Comparison of ENCODE assay signal across 7 mouse cellular contexts in genomic region chr11:50602356-50603081, GRCm38 (mm10). TPM values are rescaled to one million over a fixed set of nuclear protein-coding genes. Genes with fewer than 3 reads are reported as not detected.
DNase-seq lines count a peak whose midpoint lies in the region; ATAC-seq and TF ChIP-seq lines count a peak whose summit lies in the region.

No protein-coding gene starts in this region.

- no peaks in the 10 kb centered on the region for H3K9me3 ChIP-seq in E14TG2a.4 (ENCODE audit: low read length)
- no peaks in the 10 kb centered on the region for H3K9me3 ChIP-seq in forebrain, embryonic 11.5 days (ENCODE audit: control insufficient read depth, low read length)
- no peaks in the 10 kb centered on the region for H3K9me3 ChIP-seq in limb, embryonic 15.5 days
- H3K9me3 ChIP-seq in neural tube, embryonic 11.5 days (ENCODE audit: control insufficient read depth, low read length), result no peaks in the 10 kb centered on the region

- DNase-seq in Muller cell, postnatal 12 days (ENCODE audit: inconsistent ontology term), result peak; percentile 68
- DNase-seq in forebrain, embryonic 11.5 days (ENCODE audit: low spot score), result peak; percentile 75
- peak; percentile 38 for DNase-seq in heart, postnatal 25 days (ENCODE audit: low spot score)
- DNase-seq in neural tube, embryonic 11.5 days (ENCODE audit: low spot score), result peak; percentile 43

- H3K27ac ChIP-seq in forebrain, embryonic 11.5 days (ENCODE audit: low read depth, low read length), result no peak overlapping the region
- H3K27ac ChIP-seq in limb, embryonic 15.5 days, result peak overlapping the region; percentile 75
- H3K27ac ChIP-seq in neural tube, embryonic 11.5 days (ENCODE audit: low read depth, low read length), result no peak overlapping the region

- ATAC-seq in forebrain, embryonic 11.5 days (replicated peaks; ENCODE audit: low FRiP score), result peak; percentile 39; the same call in 1 of the 2 replicates
- ATAC-seq in limb, embryonic 15.5 days (ENCODE audit: insufficient number of reproducible peaks, low FRiP score, low TSS enrichment, low read depth), result peak; percentile 23
- ATAC-seq in neural tube, embryonic 11.5 days (ENCODE audit: insufficient read depth, low FRiP score, low TSS enrichment), result peak; percentile 24; the same call in 1 of the 2 replicates
- ATAC-seq in CD4-positive, CD25-positive, alpha-beta regulatory T cell, adult 4 months, result no peak

- H3K27me3 ChIP-seq in E14TG2a.4 (ENCODE audit: insufficient read depth, low read length), result peaks cover 96% of the 10 kb centered on the region
- peaks cover 52% of the 10 kb centered on the region for H3K27me3 ChIP-seq in forebrain, embryonic 11.5 days (ENCODE audit: control insufficient read depth, insufficient read depth, low read length)
- H3K27me3 ChIP-seq in limb, embryonic 15.5 days, result peaks cover 66% of the 10 kb centered on the region
- peaks cover 48% of the 10 kb centered on the region for H3K27me3 ChIP-seq in neural tube, embryonic 11.5 days (ENCODE audit: control insufficient read depth, insufficient read depth, low read length)

- H3K4me1 ChIP-seq in E14TG2a.4 (replicated peaks; ENCODE audit: low read depth, low read length), result peaks cover 26% of the 10 kb centered on the region
- peaks cover 8% of the 10 kb centered on the region; the same call in 1 of the 2 replicates for H3K4me1 ChIP-seq in forebrain, embryonic 11.5 days (replicated peaks; ENCODE audit: control insufficient read depth, insufficient read depth, low read length)
- peaks cover 25% of the 10 kb centered on the region for H3K4me1 ChIP-seq in limb, embryonic 15.5 days
- peaks cover 11% of the 10 kb centered on the region for H3K4me1 ChIP-seq in neural tube, embryonic 11.5 days (ENCODE audit: control insufficient read depth, insufficient read depth, low read length)

- H3K36me3 ChIP-seq in E14TG2a.4 (ENCODE audit: insufficient read depth, low read length), result no peaks in the 10 kb centered on the region
- no peaks in the 10 kb centered on the region for H3K36me3 ChIP-seq in forebrain, embryonic 11.5 days (ENCODE audit: control insufficient read depth, insufficient read depth, low read length)
- H3K36me3 ChIP-seq in limb, embryonic 15.5 days, result no peaks in the 10 kb centered on the region
- no peaks in the 10 kb centered on the region for H3K36me3 ChIP-seq in neural tube, embryonic 11.5 days (ENCODE audit: control insufficient read depth, insufficient read depth, low read length)

- peak overlapping the region; percentile 99 for H3K4me2 ChIP-seq in forebrain, embryonic 11.5 days (ENCODE audit: low read depth, low read length, severe bottlenecking)
- H3K4me2 ChIP-seq in limb, embryonic 15.5 days, result peak overlapping the region; percentile 96
- peak overlapping the region; percentile 98 for H3K4me2 ChIP-seq in neural tube, embryonic 11.5 days (ENCODE audit: low read depth)

- WGBS in forebrain, embryonic 11.5 days, result under 1% methylated on average over 59 of the region's 59 CpGs
- WGBS in limb, embryonic 15.5 days, result under 1% methylated on average over 58 of the region's 59 CpGs
- WGBS in neural tube, embryonic 11.5 days, result under 1% methylated on average over 59 of the region's 59 CpGs

- H3K9ac ChIP-seq in forebrain, embryonic 11.5 days (ENCODE audit: low read length), result peak overlapping the region; percentile 44
- H3K9ac ChIP-seq in limb, embryonic 15.5 days, result peak overlapping the region; percentile 61
- H3K9ac ChIP-seq in neural tube, embryonic 11.5 days (ENCODE audit: low read length), result peak overlapping the region; percentile 52

- intact Hi-C loops in heart, postnatal 25 days (cut with DNase I), result loop anchor here (2.0 to 5.0 kb wide), 3 partner anchors 14 to 165 kb away; no protein-coding TSS in a partner anchor

- TF ChIP-seq CTCF in E14TG2a.4 (conservative IDR thresholded peaks at IDR 0.05; ENCODE audit: low read length), result no peak

- H3K4me3 ChIP-seq in E14TG2a.4 (replicated peaks; ENCODE audit: low read length), result peak overlapping the region; percentile 83
- H3K4me3 ChIP-seq in forebrain, embryonic 11.5 days (ENCODE audit: low read depth, low read length), result peak overlapping the region; percentile 54
- peak overlapping the region; percentile 73 for H3K4me3 ChIP-seq in limb, embryonic 15.5 days
- H3K4me3 ChIP-seq in neural tube, embryonic 11.5 days (ENCODE audit: low read depth, low read length), result peak overlapping the region; percentile 54

RNA-seq across cellular contexts. Expression of gene Adamts2, which starts 0.6 kb away (rescaled TPM):
- polyA plus RNA-seq in forebrain, embryonic 11.5 days (2014; fragmentation: Nextera tagmentation; extraction: Ambion mirVana), result 1.0 and 1.6 TPM in 2 replicates
- total RNA-seq in heart, postnatal 25 days (2021), result 10 to 100 TPM; 19.1 to 20.0 TPM
- 19.7 and 21.9 TPM in 2 replicates for polyA plus RNA-seq in limb, embryonic 15.5 days (2015; fragmentation: Nextera tagmentation; extraction: Ambion mirVana)
- 1.1 and 2.1 TPM in 2 replicates for polyA plus RNA-seq in neural tube, embryonic 11.5 days (2014; fragmentation: Nextera tagmentation; extraction: Ambion mirVana)
- not detected for polyA plus RNA-seq in CD4-positive, CD25-positive, alpha-beta regulatory T cell, adult 4 months (2017; shearing (Covaris generic))
